Mouse (Mus musculus) telencephalon, adult 2 months (tissue): ENCODE data around the gene Dhx33.

Source experiments
- DNase-seq: peaks from one replicate; pipeline ENCODE4 v3.0.0-alpha.2; 2011; ENCODE audit warnings: low read depth, low spot score

Dhx33 gene

DNA sequence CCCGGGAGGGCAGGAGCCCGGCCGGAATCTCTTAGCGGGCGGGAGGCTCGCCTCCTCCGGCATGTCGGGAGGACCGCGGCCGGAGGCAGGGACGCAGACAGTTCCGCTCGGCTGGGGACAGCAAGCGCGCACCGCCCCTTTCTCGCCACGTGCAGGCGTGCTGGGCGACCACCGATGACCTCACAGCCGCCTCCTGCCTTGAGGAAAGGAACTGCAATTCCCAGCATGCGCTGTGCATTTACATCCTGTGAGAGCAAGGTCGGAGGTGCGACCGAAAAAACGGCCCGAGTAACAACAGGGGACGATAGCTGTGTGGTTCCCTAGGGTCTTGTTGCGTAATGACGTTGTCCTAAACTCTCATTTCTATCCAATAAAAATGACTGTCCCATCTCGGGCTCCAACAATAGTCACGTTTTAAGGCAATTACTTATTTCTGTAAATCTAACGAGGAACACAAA is at the start of gene Dhx33:
Gene Dhx33 (minus strand): TSS at position 122 of the 458 bp plus-strand sequence.
- peak; percentile 99 for DNase-seq

GRCm38 (mm10) chr11:71052554-71052953 is 48.3 kb upstream of the Dhx33 start:
- DNase-seq = peak; percentile 22

DNA sequence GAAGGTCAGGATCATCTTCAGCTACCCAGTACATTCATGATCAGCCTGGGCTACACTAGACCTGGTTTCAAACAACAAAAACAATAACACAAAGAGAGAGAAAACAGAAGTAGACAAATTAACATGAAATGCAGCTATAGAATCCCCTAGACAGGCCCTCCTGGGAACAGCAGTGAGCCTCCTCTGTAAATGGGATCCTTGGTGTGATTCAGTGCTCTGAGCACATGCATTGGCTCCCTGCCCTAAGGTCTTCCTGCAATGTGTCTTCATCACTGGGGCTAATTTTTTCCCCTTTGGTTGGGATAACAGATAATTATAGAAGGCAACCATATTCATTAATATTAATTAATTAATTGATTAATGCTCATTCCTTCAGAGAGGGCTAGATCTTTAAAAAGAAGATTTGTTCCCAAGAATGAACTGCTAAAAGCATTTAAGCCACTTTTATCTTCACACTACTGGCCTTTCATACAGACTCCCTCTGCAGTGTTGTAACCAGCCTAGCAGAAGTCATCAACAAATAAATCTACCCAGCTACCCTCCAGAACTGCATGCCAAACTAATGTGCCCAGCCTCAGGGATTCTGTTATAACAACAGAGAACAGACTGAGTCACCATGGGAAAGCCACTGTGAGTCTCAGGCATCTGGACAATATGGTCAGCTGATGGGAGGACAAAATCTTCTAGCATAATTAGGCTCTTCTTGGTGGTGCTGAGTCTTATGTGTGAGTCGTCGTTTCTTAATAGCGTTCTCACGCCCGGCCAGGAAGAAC is 35.5 kb upstream of the Dhx33 start:
- no peak for DNase-seq

DNA sequence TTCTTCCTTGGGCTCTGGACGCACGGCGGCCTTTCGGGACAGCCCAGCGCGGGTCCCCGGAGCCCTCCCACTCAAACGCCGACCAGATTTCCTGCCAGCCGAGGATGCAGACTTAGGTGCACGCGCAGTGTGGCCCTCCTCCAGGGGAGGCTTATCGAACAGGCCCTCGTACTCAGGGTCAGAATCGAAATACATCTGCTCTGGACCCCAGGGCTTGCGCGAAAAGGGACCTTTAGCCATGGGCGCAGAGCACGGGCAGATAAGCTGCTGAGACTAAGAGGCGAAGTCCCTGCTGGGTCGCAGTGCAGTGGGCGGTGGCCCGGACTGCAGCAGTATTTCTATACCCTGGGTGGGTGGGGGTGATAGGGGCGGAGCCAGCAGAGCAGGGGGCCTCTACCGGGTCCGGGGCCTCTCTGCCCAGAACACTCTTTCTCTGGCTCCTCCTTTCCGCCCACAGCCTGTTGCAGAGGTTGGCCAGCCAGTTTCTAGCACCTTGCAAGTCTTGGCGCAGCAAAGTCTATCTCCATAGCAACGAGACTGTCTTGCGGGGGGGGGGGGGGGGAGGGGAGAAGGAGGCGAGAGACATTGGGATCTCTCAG is 29.0 kb upstream of the Dhx33 start, which contains the start of gene 6330403K07Rik:
Gene 6330403K07Rik (minus strand): TSS at position 351 of the 599 bp plus-strand sequence.
- peak; percentile 87 for DNase-seq

- DNase-seq = peak; percentile 46
Observed at GRCm38 (mm10) chr11:71032491-71033162, 28.4 kb upstream of the Dhx33 start.

GRCm38 (mm10) chr11:71032070-71032469 is 27.8 kb upstream of the Dhx33 start:
- DNase-seq = no peak

DNA sequence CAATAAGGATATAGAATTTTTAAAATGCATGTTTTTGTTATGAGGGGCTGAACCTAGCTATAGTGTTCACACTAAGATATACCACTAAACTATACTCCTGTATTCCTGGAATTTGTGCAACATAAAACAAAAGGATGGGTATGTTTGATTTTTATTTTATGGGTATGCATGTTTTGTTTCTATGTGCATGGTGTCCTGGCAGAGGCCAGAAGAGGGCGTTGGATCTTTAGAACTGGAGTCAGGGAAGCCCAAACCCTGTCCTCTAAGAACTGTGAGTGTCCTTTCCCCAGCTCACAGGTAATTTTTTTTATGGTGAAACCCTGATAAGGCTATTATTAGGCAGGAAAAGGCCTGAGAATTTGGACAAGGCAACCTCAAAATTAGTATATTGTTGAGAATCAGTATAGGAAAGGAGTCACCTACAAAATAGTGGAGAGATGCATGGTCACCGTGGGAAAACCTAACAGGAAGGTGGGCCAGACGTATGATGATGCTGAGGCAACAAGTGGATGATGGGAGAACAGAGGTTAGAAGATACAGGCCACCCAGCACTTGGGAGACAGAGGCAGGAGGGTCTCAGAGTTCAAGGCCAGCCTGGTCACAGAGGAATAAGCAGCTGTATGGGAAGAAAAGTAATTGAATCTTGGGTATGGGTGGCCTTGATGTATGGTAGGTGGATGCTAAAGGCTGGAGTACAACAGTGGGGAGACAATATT is 25.3 kb upstream of the Dhx33 start:
- DNase-seq = no peak

- no peak for DNase-seq
Observed at GRCm38 (mm10) chr11:71028280-71028679, 24.0 kb upstream of the Dhx33 start.

- peak; percentile 100 for DNase-seq
Observed at GRCm38 (mm10) chr11:71019201-71020068, 15.2 kb upstream of the Dhx33 start, which contains the start of the genes Mis12 and Derl2. TSS of gene Mis12 (plus strand) at chr11:71019611. TSS of gene Derl2 (minus strand) at chr11:71019841.

DNA sequence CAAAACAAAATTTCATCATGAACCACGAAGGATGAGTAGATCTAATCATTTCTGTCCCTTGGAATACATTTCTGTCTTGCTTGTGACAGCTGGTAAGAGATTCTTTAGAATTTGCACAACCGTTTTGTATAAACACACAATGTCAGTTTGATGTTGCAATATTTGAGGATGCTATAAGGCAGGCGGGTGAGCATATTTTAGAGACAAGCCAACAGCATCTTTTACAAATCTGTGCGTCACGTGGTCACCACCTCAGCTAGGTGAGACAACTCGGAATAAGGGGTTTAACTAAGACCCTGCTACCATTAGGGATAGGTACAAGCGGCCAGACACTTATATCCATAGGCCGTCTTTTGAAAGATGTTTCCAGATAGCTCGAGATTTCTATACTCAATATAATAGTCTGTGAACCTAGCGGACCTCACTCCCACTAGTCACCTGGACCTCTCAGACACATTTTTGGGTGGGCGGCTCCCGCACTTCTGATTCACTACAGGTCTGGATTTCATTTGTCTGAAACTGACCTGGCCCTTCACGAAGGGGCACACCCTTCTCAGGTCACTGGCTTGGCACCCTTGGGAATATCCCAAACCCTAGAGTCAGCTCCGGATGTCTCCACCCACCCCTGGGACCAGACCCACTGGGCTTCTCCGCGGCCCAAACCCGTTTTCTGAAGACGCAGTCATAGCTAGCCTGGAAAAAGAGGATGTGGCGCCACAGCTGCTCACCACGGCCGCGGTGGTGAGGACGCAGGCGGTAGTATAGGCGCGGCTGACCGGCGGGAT is 14.4 kb upstream of the Dhx33 start:
- DNase-seq = no peak

DNA sequence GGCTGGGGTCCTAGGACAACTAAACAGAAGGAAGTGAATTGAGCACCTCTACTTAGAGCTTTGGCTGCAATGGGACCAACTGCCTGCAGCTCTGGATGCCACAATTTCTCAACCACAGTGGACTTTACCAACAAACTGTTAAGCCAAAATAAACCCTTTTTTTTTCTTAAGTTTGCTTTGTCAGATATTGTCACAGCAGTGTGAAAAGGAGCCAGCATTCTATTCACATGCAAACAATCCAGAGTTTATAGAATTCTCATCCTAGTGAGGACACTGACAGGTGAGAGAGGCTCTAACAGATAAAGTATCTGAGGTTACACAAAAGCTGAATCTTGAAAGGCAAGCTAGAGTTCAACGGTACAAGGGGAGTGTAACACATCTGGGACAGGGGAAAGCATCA is 12.8 kb upstream of the Dhx33 start:
- no peak for DNase-seq

DNA sequence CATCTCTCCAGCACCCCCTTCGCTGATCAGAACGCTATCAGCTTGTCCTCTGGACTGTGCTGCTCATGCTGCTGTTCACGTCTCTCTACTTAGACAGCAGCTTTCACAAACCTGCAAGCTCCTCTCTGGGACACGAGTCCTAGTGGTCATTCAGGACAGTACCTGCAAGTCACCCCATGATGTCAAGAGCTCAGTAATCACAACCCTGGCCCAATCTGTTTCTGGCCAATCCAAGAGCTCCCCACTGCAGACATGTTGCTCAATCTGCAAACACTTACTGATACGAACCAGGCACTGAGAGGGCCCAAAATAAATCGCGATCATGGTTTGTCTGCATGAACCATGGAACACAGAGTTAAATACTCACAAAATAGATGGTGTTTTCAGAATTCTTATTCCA is 8.5 kb upstream of the Dhx33 start:
- DNase-seq = no peak

DNA sequence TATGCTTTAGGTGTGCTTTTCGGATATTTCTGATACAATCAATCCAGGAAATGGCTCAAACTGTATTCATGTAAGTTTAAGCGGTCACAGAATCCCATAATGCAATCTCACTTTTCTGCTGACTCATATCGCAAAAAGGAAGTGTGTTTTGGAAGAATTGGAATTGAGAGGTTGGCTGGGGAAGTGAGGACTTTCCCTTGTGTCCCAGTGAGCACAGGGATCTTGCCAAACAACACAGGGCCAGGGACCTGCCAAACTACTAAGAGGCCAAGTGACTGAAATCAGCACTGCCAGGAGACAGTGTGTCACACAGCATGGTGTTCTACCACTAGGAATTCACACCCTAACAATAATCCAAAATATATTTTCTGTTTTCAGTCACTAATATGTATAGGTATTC is 4.1 kb upstream of the Dhx33 start:
- no peak for DNase-seq

GRCm38 (mm10) chr11:71007831-71008230 is 3.6 kb upstream of the Dhx33 start:
- DNase-seq = no peak

DNA sequence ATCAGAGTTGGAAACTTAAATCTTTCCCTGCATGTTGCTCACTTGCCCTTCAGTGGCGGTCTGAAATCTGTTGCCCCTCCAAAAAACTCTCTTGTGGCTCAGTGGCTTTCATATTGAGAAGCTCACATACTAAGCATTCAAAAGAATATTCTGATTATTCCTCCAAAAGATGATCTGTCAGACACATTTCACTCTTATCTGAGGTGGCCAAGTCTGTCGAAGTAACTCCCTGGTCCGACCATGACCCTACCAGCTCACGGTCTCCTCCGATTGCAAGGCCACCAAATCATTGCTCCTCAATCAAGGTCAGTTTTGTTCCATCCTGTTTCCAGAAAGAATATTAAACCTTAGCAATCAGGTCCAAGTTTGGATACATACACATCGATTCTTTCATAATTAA is 2.8 kb upstream of the Dhx33 start:
- no peak for DNase-seq

DNA sequence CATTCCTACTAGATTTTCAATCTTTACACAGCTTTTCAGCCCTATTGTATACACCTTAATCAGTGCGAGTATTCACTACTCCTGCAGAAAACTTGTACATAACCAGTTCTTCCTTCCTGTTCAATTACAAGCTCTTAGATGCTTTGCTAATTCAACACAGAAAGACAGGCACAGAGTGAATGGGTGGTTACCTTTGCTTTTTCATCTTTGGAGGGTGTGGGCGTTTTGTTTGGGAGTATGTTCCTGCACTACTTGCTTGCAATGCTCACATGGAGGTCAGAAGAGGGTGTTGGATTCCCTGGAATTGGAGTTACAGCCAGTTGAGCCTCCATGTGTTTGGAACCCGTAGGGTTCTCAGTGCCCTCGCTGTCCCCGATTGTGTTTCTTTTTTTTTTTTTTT is 809 bp upstream of the Dhx33 start:
- peak; percentile 27 for DNase-seq

DNA sequence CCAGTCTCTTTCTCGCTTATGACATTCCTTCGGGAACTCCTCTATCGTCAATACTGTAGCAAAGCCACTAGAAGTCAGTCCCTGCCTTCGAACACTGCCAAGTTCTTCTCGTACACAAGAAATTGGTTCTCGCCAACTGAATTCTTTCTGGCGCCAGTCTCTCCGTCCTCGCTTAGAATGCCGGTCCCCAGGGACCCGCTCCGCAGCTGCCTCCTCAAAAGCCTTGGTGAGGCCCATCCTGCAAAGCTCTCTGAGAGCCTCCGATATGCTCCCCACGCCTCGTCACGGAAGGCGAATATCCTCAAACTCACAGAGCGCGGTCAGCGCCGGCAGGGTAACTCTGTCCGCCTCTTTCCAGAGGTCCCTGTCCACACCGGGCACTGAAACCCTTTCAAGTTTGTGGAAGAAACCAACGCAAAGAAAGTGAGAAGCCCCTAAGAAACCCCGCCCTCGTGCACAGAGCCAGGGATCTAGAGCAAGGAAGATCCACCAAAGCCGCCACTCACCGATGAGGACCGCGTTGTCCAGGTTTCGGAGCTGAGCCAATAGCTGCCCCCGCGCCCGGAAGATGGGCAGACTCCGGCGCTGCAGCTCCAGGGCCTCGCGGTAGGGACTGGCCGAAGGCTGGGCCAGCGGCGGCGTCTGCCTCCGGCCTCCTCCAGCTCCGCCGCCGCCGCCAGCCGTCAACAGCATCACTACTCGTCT is 474 bp downstream of the Dhx33 start:
- no peak for DNase-seq

DNA sequence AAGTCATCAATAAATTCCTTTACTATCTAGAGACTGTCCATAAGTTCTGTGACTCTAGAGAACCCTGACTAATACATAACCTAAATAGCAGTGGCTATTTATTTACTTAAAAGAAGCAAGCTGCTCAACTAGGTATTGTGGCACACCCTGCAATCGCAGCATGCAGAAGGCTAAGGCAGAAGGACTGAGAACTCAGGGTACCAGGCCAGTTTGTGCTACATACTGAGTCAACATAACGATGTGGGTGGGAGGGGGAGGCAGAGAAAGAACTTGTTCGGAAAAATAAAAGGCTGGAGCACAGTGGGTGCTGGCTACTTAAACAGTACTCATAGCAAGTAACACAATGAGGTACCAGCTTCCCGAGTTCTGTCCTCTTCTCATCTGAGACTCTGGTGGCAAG is 3.1 kb downstream of the Dhx33 start:
- peak; percentile 28 for DNase-seq

- peak; percentile 81 for DNase-seq
Observed at GRCm38 (mm10) chr11:70982557-70983228, 21.5 kb downstream of the Dhx33 start, which contains the start of gene C1qbp. TSS of gene C1qbp (minus strand) at chr11:70983026.
